Mouse (Mus musculus) myocyte (in vitro differentiated cells): ENCODE results near the gene AU040320.

Source experiments
- MAX ChIP-seq: IDR thresholded peaks from one replicate; pipeline ENCODE4 v1.6.1; 2011; ENCODE audit warnings: low read depth, mild to moderate bottlenecking, control low read depth
- POLR2A ChIP-seq: IDR thresholded peaks from one replicate; pipeline ENCODE4 v1.6.1; 2011; ENCODE audit warnings: low read depth, mild to moderate bottlenecking, control low read depth, moderate library complexity; ENCODE audit not compliant: insufficient read length

DNA sequence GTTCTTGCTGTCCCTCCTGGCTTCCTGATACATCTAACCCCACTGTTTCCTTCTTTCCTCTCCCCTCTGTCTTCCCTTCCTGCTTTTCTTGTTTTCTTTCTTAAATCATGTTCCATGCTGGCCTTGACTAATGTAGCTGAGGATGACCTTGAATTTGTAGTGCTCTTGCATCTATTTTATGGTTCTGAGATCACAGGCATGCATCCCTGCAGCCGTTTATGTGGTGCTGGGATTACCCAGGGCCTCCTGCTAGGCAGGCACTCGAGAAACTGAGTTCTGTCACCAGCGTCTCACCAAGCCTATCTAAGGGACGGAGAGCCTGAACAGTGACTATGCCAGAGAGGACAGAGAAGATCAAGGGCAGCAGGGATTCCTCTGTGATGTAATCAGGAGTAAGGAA is 52.4 kb downstream of the AU040320 start:
- TF ChIP-seq MAX: no peak
- TF ChIP-seq POLR2A: no peak
